Mouse (Mus musculus) heart, adult 2 months (tissue): ENCODE data around the gene Txndc11. TPM values are rescaled to one million over a fixed set of nuclear protein-coding genes. Genes with fewer than 3 reads are reported as not detected.

Source experiments
- DNase-seq, 2 experiments: peaks; one replicate each; pipeline ENCODE4 v3.0.0; 2021
- H3K27ac ChIP-seq: fragments of 200-600 bp; 2 replicates; pipeline ENCODE4 v1.8.1; 2022
- H3K27me3 ChIP-seq: fragments of 200-500 bp; 2 replicates; pipeline ENCODE4 v1.6.1; 2012; ENCODE audit warnings: mild to moderate bottlenecking, low read length, inconsistent platforms, mixed read lengths; ENCODE audit not compliant: control insufficient read depth, insufficient read depth
- H3K36me3 ChIP-seq: fragments of 200-500 bp; 2 replicates; pipeline ENCODE4 v1.6.1; 2012; ENCODE audit warnings: low read length, inconsistent platforms; ENCODE audit not compliant: control insufficient read depth, insufficient read depth
- H3K4me1 ChIP-seq: fragments of 200-500 bp; 2 replicates; pipeline ENCODE4 v1.6.1; 2011; ENCODE audit warnings: low read length; ENCODE audit not compliant: control insufficient read depth, insufficient read depth
- H3K4me3 ChIP-seq: fragments of 200-600 bp; 2 replicates; pipeline ENCODE4 v1.8.1; 2022
- H3K79me2 ChIP-seq: fragments of 200-500 bp; replicated peaks from 2 replicates; pipeline ENCODE4 v1.6.1; 2012; ENCODE audit warnings: mild to moderate bottlenecking, inconsistent platforms, low read length, moderate library complexity, mixed read lengths; ENCODE audit not compliant: control insufficient read depth, insufficient read depth
- H3K9ac ChIP-seq: fragments of 200-500 bp; 2 replicates; pipeline ENCODE4 v1.6.1; 2012; ENCODE audit warnings: low read depth, mild to moderate bottlenecking, control low read depth, inconsistent platforms, low read length, mixed read lengths
- CTCF ChIP-seq: fragments of 200-600 bp; IDR thresholded peaks from 2 replicates; pipeline ENCODE4 v1.8.1; 2022; ENCODE audit warnings: antibody characterized with exemption, mild to moderate bottlenecking, moderate library complexity
- EP300 ChIP-seq: fragments of 200-500 bp; IDR thresholded peaks from 2 replicates; pipeline ENCODE4 v1.6.1; 2011; ENCODE audit warnings: low read depth, low read length, control low read depth; ENCODE audit not compliant: insufficient read depth
- POLR2A ChIP-seq: fragments of 200-500 bp; IDR thresholded peaks from 2 replicates; pipeline ENCODE4 v1.6.1; 2011; ENCODE audit warnings: mild to moderate bottlenecking, low read depth, low read length, control low read depth; ENCODE audit not compliant: insufficient read depth
- WGBS: fragments of 180-500 bp; shearing (Covaris S2); methylation state at CpG from one replicate; pipeline ENCODE4 v1.1.7; 2018; 5-methylcytosine and 5-hydroxymethylcytosine counted together
- intact Hi-C: fragments of 180-260 bp; cut with DNase I; formaldehyde crosslinking; loops from one replicate; pipeline ENCODE4 v1.15.1; 2025
- long read RNA-seq: library from polyadenylated mRNA; stranded (forward); transcript quantifications from one replicate; pipeline ENCODE4 v2.0.0, GENCODE M21; 2021
- polyA plus RNA-seq: library from polyadenylated mRNA; depleted of rRNA; stranded (reverse); fragments of >200 nt; gene quantifications from 2 replicates; pipeline ENCODE4 v1.2.3, GENCODE M21; 2012; rRNA removed
- total RNA-seq, 2 experiments: library from RNA; stranded (reverse); gene quantifications; 2 replicates each; pipeline ENCODE4 v1.2.3; 2021

Gene Txndc11
- total RNA-seq (10 to 100 TPM; 13.0 to 14.8 TPM), polyA plus RNA-seq (11.2 and 17.8 TPM in 2 replicates)
- long read RNA-seq, transcript Txndc11-201 (12 exons, 3,095 nt), result major isoform, 14 of 50 reads
- long read RNA-seq, partial matches to known transcripts, result 1 of 50 reads
- long read RNA-seq, other reads (novel, unspliced or antisense), result 34 of 50 reads

DNA sequence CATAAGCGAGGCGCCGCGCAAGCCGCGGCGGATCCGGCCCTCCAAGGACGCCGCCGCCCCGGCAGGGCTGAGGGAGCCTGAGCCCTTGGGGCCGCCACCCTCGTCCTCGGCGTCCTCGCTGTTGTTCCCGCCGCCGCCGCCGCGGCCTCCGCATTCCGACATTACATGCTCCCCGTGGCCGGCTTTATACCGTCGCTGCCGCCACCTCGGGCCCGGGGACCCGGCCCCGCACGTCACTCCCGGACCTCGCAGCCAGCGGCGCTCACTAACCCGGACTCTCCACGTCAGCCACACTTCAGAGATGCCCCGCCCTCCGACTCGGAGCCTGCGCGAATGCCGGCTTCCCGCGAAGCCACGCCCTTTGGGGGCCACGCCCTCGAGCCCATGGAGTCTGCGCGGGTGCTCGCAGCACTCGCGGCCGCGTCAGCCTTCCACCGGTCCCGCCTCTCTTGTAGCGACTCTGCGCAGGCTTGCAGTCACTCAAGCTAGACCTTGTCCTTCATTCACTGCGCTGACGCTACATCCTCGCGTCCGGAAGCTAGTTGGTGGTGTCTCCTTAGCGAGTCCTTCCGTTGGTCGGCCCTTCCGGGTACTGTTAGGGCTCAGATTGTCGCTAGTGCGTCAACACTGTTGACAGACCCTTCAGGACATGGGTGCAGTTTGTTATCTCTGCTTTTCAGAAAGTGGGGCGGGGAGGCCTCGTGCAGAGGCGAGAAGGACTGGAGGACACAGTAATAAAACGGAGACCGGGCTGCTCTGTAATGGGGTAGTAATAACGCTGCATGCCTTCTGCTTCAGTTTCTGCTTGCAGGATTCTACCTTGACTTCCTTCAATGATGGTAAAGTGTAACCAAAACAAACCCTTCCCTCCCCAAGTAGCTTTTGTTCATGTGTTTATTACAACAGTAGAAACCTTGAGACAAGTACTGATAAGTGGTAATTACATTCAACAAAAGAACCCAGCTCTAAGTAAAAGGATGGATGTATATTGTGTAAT lies at the start of gene Txndc11:
Txndc11 (minus strand) TSS at position 303 of the 997 bp plus-strand sequence.
- DNase-seq, result peak; percentile 100
- intact Hi-C loops, result loop anchor here (2.0 to 5.0 kb wide), 2 partner anchors 42 to 188 kb away; partner anchors contain the start of genes Snx29 and Zc3h7a
- Histone ChIP-seq H3K36me3 (peaks cover 10% of the 10 kb centered on the region), H3K79me2 (0 out of 2 replicates have a peak, but pooled peaks cover 2% of the 10 kb centered on the region), H3K27ac (peak within 1 kb of the TSS; percentile 97), H3K9ac (peak within 1 kb of the TSS; percentile 83), H3K4me1 (peaks cover 6% of the 10 kb centered on the region), H3K27me3 (no peaks in the 10 kb centered on the region), H3K4me3 (peak within 1 kb of the TSS; percentile 73)
- under 1% methylated on average over 80 of the region's 80 CpGs for WGBS
- peak; percentile 29 for TF ChIP-seq CTCF
- peak; percentile 95 for TF ChIP-seq POLR2A
- TF ChIP-seq EP300, result peak; percentile 92; the same call in 1 of the 2 replicates

- no peak overlapping the region for H3K27ac ChIP-seq
- TF ChIP-seq EP300 (no peak), POLR2A (no peak), CTCF (no peak)
- peaks cover 2% of the 10 kb centered on the region for H3K79me2 ChIP-seq
- H3K36me3 ChIP-seq, result no peaks in the 10 kb centered on the region
- 78% methylated on average over 2 of the region's 2 CpGs for WGBS
- no peak overlapping the region for H3K4me3 ChIP-seq
- intact Hi-C loops, result loop anchor here (2.0 to 5.0 kb wide), 4 partner anchors 25 to 730 kb away; partner anchors contain the start of genes Cpped1, Rsl1d1 and Txndc11
- DNase-seq, result no peak
- peaks cover 5% of the 10 kb centered on the region for H3K4me1 ChIP-seq
- H3K9ac ChIP-seq, result no peak overlapping the region
- no peaks in the 10 kb centered on the region for H3K27me3 ChIP-seq
Measured at GRCm38 (mm10) chr16:11177404-11177803, 43.0 kb upstream of the Txndc11 start.

DNA sequence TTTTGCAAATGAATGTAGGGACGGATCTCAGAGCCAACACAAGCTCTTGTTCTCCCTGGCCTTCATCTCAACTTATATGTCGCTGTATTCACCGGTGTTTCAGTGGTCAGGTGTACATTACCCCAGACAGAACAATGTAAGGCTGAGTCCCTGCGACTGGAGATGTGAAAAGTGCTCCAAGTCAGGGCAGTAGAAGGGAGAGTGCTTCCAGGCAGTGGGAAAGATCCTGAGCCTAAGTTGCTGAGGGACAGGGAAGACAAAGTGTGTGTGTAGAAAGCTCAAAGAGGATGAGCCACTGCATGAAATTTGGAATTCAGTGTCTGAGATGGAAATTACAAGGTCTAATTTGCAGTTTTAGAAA lies 42.4 kb upstream of the Txndc11 start:
- 1% methylated on average over 4 of the region's 4 CpGs for WGBS
- Histone ChIP-seq H3K27ac (peak overlapping the region; percentile 97), H3K4me3 (peak overlapping the region; percentile 81), H3K4me1 (peaks cover 5% of the 10 kb centered on the region), H3K36me3 (no peaks in the 10 kb centered on the region), H3K9ac (peak overlapping the region; percentile 79), H3K79me2 (peaks cover 2% of the 10 kb centered on the region), H3K27me3 (no peaks in the 10 kb centered on the region)
- TF ChIP-seq EP300 (no peak), CTCF (no peak), POLR2A (no peak)
- intact Hi-C loops, result loop anchor here (1.0 to 5.0 kb wide), 5 partner anchors 26 to 730 kb away; partner anchors contain the start of genes Cpped1, Gspt1, Rsl1d1 and Txndc11
- no peak for DNase-seq

DNA sequence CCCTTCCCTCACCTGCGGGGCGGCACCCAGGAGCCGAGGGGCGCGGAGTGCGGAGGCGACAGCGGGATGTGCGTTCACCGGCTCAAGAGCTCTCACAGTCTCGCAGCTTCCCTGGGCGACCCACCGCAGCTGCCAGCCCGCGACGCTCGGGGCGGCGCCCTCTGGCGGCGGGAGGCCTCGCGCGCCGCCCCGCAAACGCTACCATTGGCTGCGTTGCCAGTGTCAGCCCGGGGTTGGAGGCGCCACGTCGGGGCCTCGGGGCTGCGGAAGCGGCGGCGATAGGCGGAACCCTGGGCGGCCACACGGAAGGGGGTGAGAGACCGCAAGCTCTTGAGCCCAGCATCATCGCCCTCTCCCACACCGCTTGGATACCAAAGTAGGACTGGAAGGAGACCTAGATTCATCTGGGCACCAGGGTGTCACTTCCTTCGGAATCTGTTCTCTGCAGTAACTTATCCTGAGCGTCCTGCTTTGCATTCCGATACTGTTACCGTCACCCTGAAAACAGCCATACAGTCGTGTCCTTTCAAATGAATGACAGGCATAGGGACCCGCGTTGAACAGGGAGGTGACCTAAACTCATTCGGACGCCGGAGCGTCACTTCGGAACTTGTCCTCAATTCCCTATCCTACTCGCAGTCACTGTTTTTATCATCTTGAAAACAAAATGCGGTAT lies 41.9 kb upstream of the Txndc11 start, which contains the start of gene Zc3h7a:
Zc3h7a (minus strand) TSS at position 186 of the 676 bp plus-strand sequence.
- H3K27me3 ChIP-seq, result no peaks in the 10 kb centered on the region
- DNase-seq, result peak; percentile 93 to 95
- H3K79me2 ChIP-seq, result peaks cover 2% of the 10 kb centered on the region
- WGBS, result under 1% methylated on average over 52 of the region's 57 CpGs
- peaks cover 5% of the 10 kb centered on the region for H3K4me1 ChIP-seq
- peak; percentile 87 for TF ChIP-seq POLR2A
- TF ChIP-seq CTCF, result no peak; the same call in none of the 2 replicates
- peak; percentile 55 for TF ChIP-seq EP300
- H3K27ac ChIP-seq, result peak within 1 kb of the TSS; percentile 97
- peak within 1 kb of the TSS; percentile 91 for H3K9ac ChIP-seq
- H3K36me3 ChIP-seq, result no peaks in the 10 kb centered on the region
- peak within 1 kb of the TSS; percentile 81 for H3K4me3 ChIP-seq
- intact Hi-C loops, result loop anchor here (1.0 to 5.0 kb wide), 5 partner anchors 26 to 731 kb away; partner anchors contain the start of genes Cpped1, Gspt1, Rsl1d1 and Txndc11

DNA sequence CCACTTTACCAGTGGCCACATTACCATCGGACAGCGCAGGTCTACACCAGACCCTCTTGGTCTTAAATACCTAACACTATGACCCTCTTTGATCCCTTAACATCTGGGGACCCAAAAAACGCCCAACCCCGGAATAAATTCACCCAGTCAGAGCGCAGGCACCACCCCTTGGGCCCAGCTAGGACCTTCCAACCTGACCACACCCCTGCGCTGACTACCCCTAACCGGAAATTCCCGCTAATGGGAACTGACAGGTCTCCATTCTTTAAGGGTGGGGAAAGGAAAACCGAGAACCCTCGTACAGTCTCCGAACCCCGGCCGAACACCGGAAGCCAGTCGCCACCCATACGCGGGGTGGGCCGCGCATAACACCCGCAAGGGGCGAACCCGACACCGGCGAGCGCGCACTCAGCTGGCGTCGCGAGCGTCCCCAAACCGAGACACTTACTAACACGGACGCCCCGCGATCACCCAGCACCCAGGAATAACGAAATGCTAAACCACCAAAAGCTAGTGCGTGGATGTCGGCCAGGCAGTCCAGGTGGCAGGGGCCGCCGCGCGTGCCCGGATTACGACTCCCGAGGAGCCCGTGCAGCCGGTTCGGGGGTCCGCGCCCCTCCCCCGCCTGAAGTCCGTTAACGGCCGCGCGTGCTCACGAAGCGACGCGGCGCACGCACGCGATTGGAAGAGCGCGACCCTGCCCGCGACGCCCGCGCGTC lies 41.2 kb upstream of the Txndc11 start:
- peaks cover 11% of the 10 kb centered on the region for H3K4me1 ChIP-seq
- peak overlapping the region; percentile 91 for H3K9ac ChIP-seq
- no peaks in the 10 kb centered on the region; the same call in 1 of the 2 replicates for H3K36me3 ChIP-seq
- H3K79me2 ChIP-seq, result peaks cover 7% of the 10 kb centered on the region
- under 1% methylated on average over 72 of the region's 72 CpGs for WGBS
- H3K27ac ChIP-seq, result peak overlapping the region; percentile 97
- DNase-seq, result peak; percentile 80 to 82
- peak overlapping the region; percentile 81 for H3K4me3 ChIP-seq
- no peaks in the 10 kb centered on the region for H3K27me3 ChIP-seq
- intact Hi-C loops, result loop anchor here (1.0 to 5.0 kb wide), 5 partner anchors 27 to 732 kb away; partner anchors contain the start of genes Cpped1, Gspt1, Rsl1d1 and Txndc11
- TF ChIP-seq POLR2A (no peak), CTCF (no peak), EP300 (no peak)
